Mouse (Mus musculus) hindbrain, embryonic 16.5 days (tissue): Measurements from ENCODE around the gene Vcl. TPM values are rescaled to one million over a fixed set of nuclear protein-coding genes. Genes with fewer than 3 reads are reported as not detected.
A peak's percentile ranks its signal among the peaks of the same experiment; 100 is the strongest.

Experiments
- ATAC-seq: fragments of 200-750 bp; cut with Nextera tagmentation; 2 replicates; pipeline ENCODE4 v1.8.0; 2017; ENCODE audit warnings: moderate TSS enrichment, moderate library complexity
- H3K27ac ChIP-seq: fragments of 300-500 bp; sonication (generic); 2 replicates; pipeline ENCODE4 v1.5.1; 2014; ENCODE audit warnings: low read depth, mild to moderate bottlenecking, control low read depth, low read length, moderate library complexity
- H3K27me3 ChIP-seq: fragments of 300-500 bp; sonication (generic); replicated peaks from 2 replicates; pipeline ENCODE4 v1.6.1; 2014; ENCODE audit warnings: low read length; ENCODE audit not compliant: control insufficient read depth, insufficient read depth
- H3K36me3 ChIP-seq: fragments of 300-500 bp; sonication (generic); 2 replicates; pipeline ENCODE4 v1.6.1; 2014; ENCODE audit warnings: mild to moderate bottlenecking, low read length, moderate library complexity, mixed read lengths; ENCODE audit not compliant: control insufficient read depth, insufficient read depth
- H3K4me1 ChIP-seq: fragments of 300-500 bp; sonication (generic); 2 replicates; pipeline ENCODE4 v1.6.1; 2014; ENCODE audit warnings: low read depth, low read length; ENCODE audit not compliant: control insufficient read depth, insufficient read depth
- H3K4me2 ChIP-seq: fragments of 300-500 bp; sonication (generic); 2 replicates; pipeline ENCODE4 v1.6.1; 2014; ENCODE audit warnings: mild to moderate bottlenecking, low read length, control low read depth, moderate library complexity
- H3K4me3 ChIP-seq: fragments of 300-500 bp; sonication (generic); 2 replicates; pipeline ENCODE4 v1.5.1; 2014; ENCODE audit warnings: mild to moderate bottlenecking, low read length, control low read depth, moderate library complexity
- H3K9ac ChIP-seq: fragments of 300-500 bp; sonication (generic); 2 replicates; pipeline ENCODE4 v1.6.1; 2014; ENCODE audit warnings: low read depth, mild to moderate bottlenecking, control low read depth, low read length, moderate library complexity
- H3K9me3 ChIP-seq: fragments of 300-500 bp; sonication (generic); 2 replicates; pipeline ENCODE4 v1.6.1; 2014; ENCODE audit warnings: mild to moderate bottlenecking, low read length, moderate library complexity; ENCODE audit not compliant: control insufficient read depth
- WGBS: fragments of 180-500 bp; shearing (Covaris S2); extraction: QIAGEN DNeasy Blood & Tissue Kit; methylation state at CpG from one replicate; pipeline ENCODE4 v1.1.7; 2014; 5-methylcytosine and 5-hydroxymethylcytosine counted together
- polyA plus RNA-seq: library from polyadenylated mRNA; unstranded; fragments of >200 nt; fragmentation: Nextera tagmentation; extraction: Ambion mirVana; gene quantifications from 2 replicates; pipeline ENCODE4 v1.2.1, GENCODE M21; 2015

Vcl gene
- polyA plus RNA-seq, 1 experiment from 2014 or later: 14.8 TPM

- Histone ChIP-seq H3K36me3 (peaks cover 3% of the 10 kb centered on the region; the same call in 1 of the 2 replicates), H3K4me2 (no peak overlapping the region), H3K4me3 (no peak overlapping the region), H3K27me3 (no peaks in the 10 kb centered on the region), H3K9me3 (no peaks in the 10 kb centered on the region), H3K27ac (no peak overlapping the region), H3K9ac (no peak overlapping the region), H3K4me1 (no peaks in the 10 kb centered on the region)
- ATAC-seq: peak; percentile 52
- WGBS: 85% methylated on average over 8 of the region's 8 CpGs
These were observed 91.2 kb downstream of the Vcl start for GRCm38 (mm10) chr14:21020435-21020834.

- H3K36me3 ChIP-seq: peaks cover 5% of the 10 kb centered on the region
These were observed 98.3 kb downstream of the Vcl start for GRCm38 (mm10) chr14:21027542-21027941.

DNA sequence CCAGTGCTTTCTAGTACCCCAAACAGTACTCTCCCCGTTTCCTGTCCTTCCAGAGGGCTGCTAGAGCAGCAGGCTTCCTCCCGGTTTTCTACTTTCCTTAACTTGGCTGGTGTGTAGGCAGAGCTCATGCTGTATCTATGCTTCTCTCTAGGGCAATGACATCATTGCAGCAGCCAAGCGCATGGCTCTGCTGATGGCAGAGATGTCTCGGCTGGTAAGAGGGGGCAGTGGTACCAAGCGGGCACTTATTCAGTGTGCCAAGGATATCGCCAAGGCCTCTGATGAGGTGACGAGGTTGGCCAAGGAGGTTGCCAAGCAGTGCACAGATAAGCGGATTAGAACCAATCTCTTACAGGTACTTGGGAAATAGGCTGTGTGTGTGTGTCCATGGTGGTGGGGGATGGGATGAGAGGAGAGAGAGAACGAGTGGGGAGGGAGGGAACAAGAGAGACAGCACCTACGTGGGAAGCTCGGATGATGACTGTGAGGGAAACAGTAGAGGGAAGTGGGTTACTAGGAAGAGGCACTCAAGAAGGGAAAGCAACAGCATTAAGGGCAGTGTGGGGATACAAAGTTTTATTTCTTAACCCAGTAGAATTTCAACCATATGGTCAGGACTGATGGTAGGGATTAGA, 99.9 kb downstream of the Vcl start:
- no peaks in the 10 kb centered on the region for H3K27me3 ChIP-seq
- no peak overlapping the region for H3K4me2 ChIP-seq
- no peaks in the 10 kb centered on the region for H3K4me1 ChIP-seq
- H3K36me3 ChIP-seq: peaks cover 9% of the 10 kb centered on the region
- H3K9me3 ChIP-seq: no peaks in the 10 kb centered on the region
- no peak overlapping the region for H3K27ac ChIP-seq
- no peak overlapping the region for H3K4me3 ChIP-seq
- WGBS: 91% methylated on average over 11 of the region's 11 CpGs
- H3K9ac ChIP-seq: no peak overlapping the region
- ATAC-seq: no peak

More at GRCm38 (mm10) chr14:21027542-21027941, 98.3 kb downstream of the Vcl start:
- Histone ChIP-seq H3K4me1 (no peaks in the 10 kb centered on the region), H3K9me3 (no peaks in the 10 kb centered on the region), H3K4me3 (no peak overlapping the region), H3K27me3 (no peaks in the 10 kb centered on the region), H3K27ac (no peak overlapping the region), H3K9ac (no peak overlapping the region), H3K4me2 (no peak overlapping the region)
- no peak for ATAC-seq

DNA sequence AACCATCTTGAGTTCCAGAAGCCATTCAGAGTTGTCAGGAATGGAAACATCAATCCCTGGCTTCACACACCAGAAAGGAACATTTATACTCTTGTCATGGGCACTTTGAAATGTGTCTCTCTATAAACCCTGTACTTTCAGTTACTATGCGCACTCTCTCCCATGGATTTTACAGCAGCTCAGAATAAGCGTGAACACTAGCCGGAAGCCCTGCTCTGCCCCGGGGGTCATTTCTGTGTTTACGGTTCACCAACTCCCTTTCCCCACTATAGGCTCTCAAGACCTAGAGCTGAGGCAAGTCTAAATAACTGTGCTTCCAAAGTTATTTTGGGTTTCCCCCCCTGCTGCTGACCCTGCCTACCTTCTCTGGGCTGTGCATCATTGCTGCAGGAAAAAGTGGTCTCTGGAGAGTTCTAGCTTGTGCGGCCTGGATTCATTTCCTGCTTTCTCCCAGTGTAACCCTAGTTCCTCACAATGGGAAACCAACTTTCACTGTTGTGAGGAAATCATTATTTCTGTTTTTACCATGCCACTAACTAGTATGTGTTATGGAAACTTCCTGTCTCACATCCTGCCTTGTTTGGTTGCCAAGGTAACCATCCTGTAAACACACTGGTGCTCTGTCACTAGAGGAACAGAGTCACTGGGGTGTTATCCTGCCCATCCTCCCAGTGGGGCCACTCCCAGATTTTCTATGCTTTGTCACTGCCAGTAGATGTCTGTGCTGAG, 102.7 kb downstream of the Vcl start:
- H3K9me3 ChIP-seq: no peaks in the 10 kb centered on the region
- no peak overlapping the region for H3K27ac ChIP-seq
- WGBS: 53% methylated on average over 6 of the region's 6 CpGs
- peak; percentile 75 for ATAC-seq
- H3K36me3 ChIP-seq: peaks cover 8% of the 10 kb centered on the region
- no peak overlapping the region for H3K4me2 ChIP-seq
- H3K4me3 ChIP-seq: no peak overlapping the region
- no peak overlapping the region for H3K9ac ChIP-seq
- no peaks in the 10 kb centered on the region for H3K4me1 ChIP-seq
- no peaks in the 10 kb centered on the region for H3K27me3 ChIP-seq

DNA sequence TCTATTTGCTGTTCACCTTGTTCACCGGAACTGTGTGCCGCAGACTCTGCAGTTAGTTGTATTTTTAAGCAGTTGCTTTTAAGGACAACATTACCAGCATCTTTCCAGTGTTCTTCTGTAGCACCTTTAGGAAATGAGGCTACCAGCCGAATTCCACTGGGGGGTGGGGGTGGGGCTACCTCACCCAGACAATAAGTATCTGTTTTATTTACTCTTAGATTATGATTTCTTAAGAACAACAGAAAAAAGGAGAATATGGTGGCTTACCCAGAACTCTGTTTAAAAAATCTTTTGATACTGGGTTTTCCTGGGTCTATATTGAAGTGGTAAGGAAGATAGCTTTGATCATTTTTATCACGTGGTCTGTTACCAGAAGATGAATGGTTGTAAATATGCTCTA, 105.1 kb downstream of the Vcl start:
- H3K4me2 ChIP-seq: no peak overlapping the region
- H3K27ac ChIP-seq: no peak overlapping the region
- no peak for ATAC-seq
- no peaks in the 10 kb centered on the region for H3K27me3 ChIP-seq
- no peaks in the 10 kb centered on the region for H3K4me1 ChIP-seq
- H3K4me3 ChIP-seq: no peak overlapping the region
- no peaks in the 10 kb centered on the region for H3K9me3 ChIP-seq
- 91% methylated on average over 4 of the region's 4 CpGs for WGBS
- no peak overlapping the region for H3K9ac ChIP-seq
- peaks cover 17% of the 10 kb centered on the region for H3K36me3 ChIP-seq

GRCm38 (mm10) chr14:21034791-21035190, 105.6 kb downstream of the Vcl start:
- H3K4me1 ChIP-seq: no peaks in the 10 kb centered on the region
- H3K4me3 ChIP-seq: no peak overlapping the region
- no peak overlapping the region for H3K9ac ChIP-seq
- ATAC-seq: no peak
- H3K27me3 ChIP-seq: no peaks in the 10 kb centered on the region
- H3K27ac ChIP-seq: no peak overlapping the region
- H3K9me3 ChIP-seq: no peaks in the 10 kb centered on the region
- WGBS: 93% methylated on average over 3 of the region's 3 CpGs
- H3K36me3 ChIP-seq: peaks cover 17% of the 10 kb centered on the region
- H3K4me2 ChIP-seq: no peak overlapping the region

- no peak overlapping the region for H3K9ac ChIP-seq
- no peak for ATAC-seq
- no peaks in the 10 kb centered on the region for H3K9me3 ChIP-seq
- no peaks in the 10 kb centered on the region for H3K27me3 ChIP-seq
- peaks cover 11% of the 10 kb centered on the region for H3K36me3 ChIP-seq
- no peaks in the 10 kb centered on the region for H3K4me1 ChIP-seq
- WGBS: 96% methylated on average over 12 of the region's 12 CpGs
- no peak overlapping the region for H3K4me3 ChIP-seq
- H3K27ac ChIP-seq: no peak overlapping the region
- no peak overlapping the region for H3K4me2 ChIP-seq
These were observed 109.9 kb downstream of the Vcl start for GRCm38 (mm10) chr14:21039077-21039476.

GRCm38 (mm10) chr14:21039623-21040022, 110.4 kb downstream of the Vcl start:
- Histone ChIP-seq H3K27me3 (no peaks in the 10 kb centered on the region), H3K4me1 (no peaks in the 10 kb centered on the region), H3K9me3 (no peaks in the 10 kb centered on the region), H3K27ac (no peak overlapping the region), H3K4me2 (no peak overlapping the region), H3K9ac (no peak overlapping the region), H3K4me3 (no peak overlapping the region), H3K36me3 (peaks cover 10% of the 10 kb centered on the region)
- WGBS: 93% methylated on average over 4 of the region's 4 CpGs
- ATAC-seq: no peak

GRCm38 (mm10) chr14:21047840-21048239, 118.6 kb downstream of the Vcl start:
- no peak overlapping the region for H3K4me3 ChIP-seq
- no peaks in the 10 kb centered on the region for H3K9me3 ChIP-seq
- WGBS: 95% methylated on average over 2 of the region's 2 CpGs
- no peak overlapping the region for H3K27ac ChIP-seq
- ATAC-seq: no peak
- H3K9ac ChIP-seq: no peak overlapping the region
- H3K4me1 ChIP-seq: peaks cover 7% of the 10 kb centered on the region
- no peaks in the 10 kb centered on the region for H3K27me3 ChIP-seq
- no peak overlapping the region for H3K4me2 ChIP-seq
- H3K36me3 ChIP-seq: no peaks in the 10 kb centered on the region
